8 mouse cellular contexts compared by ENCODE assay signal in the genomic region with DNA sequence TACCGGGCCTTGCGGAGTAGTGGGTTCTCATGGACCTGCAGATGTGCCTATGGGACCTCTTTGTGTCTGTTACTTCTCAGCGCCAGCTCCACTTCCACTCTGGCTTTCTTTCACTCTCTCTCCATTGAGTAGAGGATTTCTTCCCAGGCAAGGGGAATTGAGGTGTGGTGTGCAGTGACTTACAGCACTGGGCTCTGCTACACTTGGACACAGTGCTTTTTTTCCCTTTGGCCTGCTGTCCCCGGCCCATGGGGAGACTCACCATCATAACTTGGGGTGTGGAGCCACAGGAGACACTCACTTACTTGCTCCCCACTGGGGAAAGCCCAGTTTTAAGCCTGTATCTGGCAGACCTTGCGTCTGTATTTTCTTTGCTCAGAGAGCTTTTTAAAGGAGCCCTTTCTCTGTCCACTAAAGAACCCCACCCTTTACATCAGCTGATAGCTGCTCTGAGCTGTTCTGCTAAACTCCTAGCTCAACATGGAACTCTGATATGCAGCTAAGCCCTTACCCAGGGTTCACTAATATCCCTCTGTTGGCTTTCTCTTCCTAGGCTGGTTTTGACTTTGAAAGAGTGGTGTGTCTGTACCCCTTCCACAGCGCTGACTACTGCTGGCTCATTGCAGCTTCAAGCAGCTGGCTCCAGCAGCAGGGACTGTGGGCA. TPM values are rescaled to one million over a fixed set of nuclear protein-coding genes. Genes with fewer than 3 reads are reported as not detected.
A peak's percentile ranks its signal among the peaks of the same experiment; 100 is the strongest.
DNase-seq lines count a peak whose midpoint lies in the region; ATAC-seq lines count a peak whose summit lies in the region.

No protein-coding gene starts in this region.

- H3K4me3 ChIP-seq in heart, embryonic 13.5 days, result peak overlapping the region; percentile 92
- peak overlapping the region; percentile 96 for H3K4me3 ChIP-seq in brown adipose tissue, adult 24 weeks (ENCODE audit: insufficient read depth, low read depth, low read length)
- peak overlapping the region; percentile 14; the same call in 1 of the 2 replicates for H3K4me3 ChIP-seq in hindbrain, embryonic 12.5 days
- no peak overlapping the region for H3K4me3 ChIP-seq in midbrain, embryonic 11.5 days (ENCODE audit: low read depth, low read length)

- H3K27me3 ChIP-seq in heart, embryonic 13.5 days (replicated peaks), result no peaks in the 10 kb centered on the region
- H3K27me3 ChIP-seq in hindbrain, embryonic 12.5 days, result no peaks in the 10 kb centered on the region
- H3K27me3 ChIP-seq in midbrain, embryonic 11.5 days (ENCODE audit: control insufficient read depth, insufficient read depth, low read length), result no peaks in the 10 kb centered on the region

- ATAC-seq in heart, embryonic 13.5 days (ENCODE audit: extremely low read depth, insufficient number of reproducible peaks, low FRiP score, low TSS enrichment), result no peak
- no peak for ATAC-seq in hindbrain, embryonic 12.5 days (ENCODE audit: low FRiP score)
- no peak for ATAC-seq in midbrain, embryonic 11.5 days (ENCODE audit: low FRiP score)

- 70% methylated on average over 6 of the region's 6 CpGs for WGBS in heart, embryonic 13.5 days
- WGBS in hindbrain, embryonic 12.5 days, result 90% methylated on average over 6 of the region's 6 CpGs
- WGBS in midbrain, embryonic 11.5 days, result 92% methylated on average over 6 of the region's 6 CpGs

- H3K4me2 ChIP-seq in heart, embryonic 13.5 days, result peak overlapping the region; percentile 92
- peak overlapping the region; percentile 78 for H3K4me2 ChIP-seq in hindbrain, embryonic 12.5 days (replicated peaks)
- peak overlapping the region; percentile 19; the same call in 1 of the 2 replicates for H3K4me2 ChIP-seq in midbrain, embryonic 11.5 days

- intact Hi-C loops in heart, postnatal 36 days (cut with DNase I), result no loop called here

- H3K36me3 ChIP-seq in heart, embryonic 13.5 days, result peaks cover 43% of the 10 kb centered on the region
- H3K36me3 ChIP-seq in hindbrain, embryonic 12.5 days, result peaks cover 51% of the 10 kb centered on the region
- H3K36me3 ChIP-seq in midbrain, embryonic 11.5 days (ENCODE audit: control insufficient read depth, insufficient read depth, low read length), result peaks cover 10% of the 10 kb centered on the region

- no peak for DNase-seq in heart, postnatal 36 days
- DNase-seq in midbrain, embryonic 11.5 days (ENCODE audit: low spot score, missing footprints), result no peak
- DNase-seq in spleen, adult 18-20 months, result no peak
- no peak for DNase-seq in ovary, postnatal 36 days (ENCODE audit: low spot score)
- DNase-seq in right cerebral cortex, postnatal 14 days, result no peak

- peak overlapping the region; percentile 96 for H3K9ac ChIP-seq in heart, embryonic 13.5 days
- peak overlapping the region; percentile 82; the same call in 1 of the 2 replicates for H3K9ac ChIP-seq in hindbrain, embryonic 12.5 days
- H3K9ac ChIP-seq in midbrain, embryonic 11.5 days (ENCODE audit: low read length), result peak overlapping the region; percentile 83

- no peaks in the 10 kb centered on the region for H3K9me3 ChIP-seq in heart, embryonic 13.5 days
- H3K9me3 ChIP-seq in hindbrain, embryonic 12.5 days (replicated peaks), result no peaks in the 10 kb centered on the region
- H3K9me3 ChIP-seq in midbrain, embryonic 11.5 days (ENCODE audit: control insufficient read depth, low read length), result no peaks in the 10 kb centered on the region

- H3K4me1 ChIP-seq in heart, embryonic 13.5 days, result peaks cover 81% of the 10 kb centered on the region
- H3K4me1 ChIP-seq in brown adipose tissue, adult 24 weeks (ENCODE audit: control insufficient read depth, insufficient read depth, insufficient read length, low read length), result peaks cover 29% of the 10 kb centered on the region
- H3K4me1 ChIP-seq in hindbrain, embryonic 12.5 days, result peaks cover 39% of the 10 kb centered on the region
- H3K4me1 ChIP-seq in midbrain, embryonic 11.5 days (ENCODE audit: control insufficient read depth, insufficient read depth, low read length), result peaks cover 24% of the 10 kb centered on the region

- peak overlapping the region; percentile 78 for H3K27ac ChIP-seq in heart, embryonic 13.5 days (replicated peaks)
- peak overlapping the region; percentile 94 for H3K27ac ChIP-seq in brown adipose tissue, adult 24 weeks (replicated peaks; ENCODE audit: low read depth, low read length)
- no peak overlapping the region for H3K27ac ChIP-seq in hindbrain, embryonic 12.5 days
- H3K27ac ChIP-seq in midbrain, embryonic 11.5 days (ENCODE audit: low read depth, low read length), result no peak overlapping the region

RNA-seq across cellular contexts. Expression of a gene that starts 3.1 kb away (rescaled TPM):
- 70.0 and 72.4 TPM in 2 replicates for polyA plus RNA-seq in heart, embryonic 13.5 days (2015; fragmentation: Nextera tagmentation; extraction: Ambion mirVana)
- 100 to 1,000 TPM; 105 to 151 TPM for total RNA-seq in heart, postnatal 36 days (2021)
- polyA plus RNA-seq in brown adipose tissue, adult 24 weeks (2012; ENCODE audit: insufficient read depth, insufficient read length, missing spikeins), result 39.6 and 42.8 TPM in 2 replicates
- 90.8 and 92.7 TPM in 2 replicates for polyA plus RNA-seq in hindbrain, embryonic 12.5 days (2016; fragmentation: Nextera tagmentation; extraction: Ambion mirVana)
- polyA plus RNA-seq in midbrain, embryonic 11.5 days (2014; fragmentation: Nextera tagmentation; extraction: Ambion mirVana), result 64.1 and 68.2 TPM in 2 replicates

RNA-seq across cellular contexts. Expression of a gene that starts 26.6 kb away (rescaled TPM):
- polyA plus RNA-seq in heart, embryonic 13.5 days (2015; fragmentation: Nextera tagmentation; extraction: Ambion mirVana), result 0.45 and 0.60 TPM in 2 replicates
- 10 to 100 TPM; 10.9 to 11.9 TPM for total RNA-seq in heart, postnatal 36 days (2021)
- polyA plus RNA-seq in brown adipose tissue, adult 24 weeks (2012; ENCODE audit: insufficient read depth, insufficient read length, missing spikeins), result 2.5 and 2.8 TPM in 2 replicates
- 0.48 and 0.61 TPM in 2 replicates for polyA plus RNA-seq in hindbrain, embryonic 12.5 days (2016; fragmentation: Nextera tagmentation; extraction: Ambion mirVana)
- 0.23 and 0.42 TPM in 2 replicates for polyA plus RNA-seq in midbrain, embryonic 11.5 days (2014; fragmentation: Nextera tagmentation; extraction: Ambion mirVana)

RNA-seq across cellular contexts. Expression of a gene that starts 38.1 kb away (rescaled TPM):
- 6.5 and 7.1 TPM in 2 replicates for polyA plus RNA-seq in heart, embryonic 13.5 days (2015; fragmentation: Nextera tagmentation; extraction: Ambion mirVana)
- total RNA-seq in heart, postnatal 36 days (2021), result 10 to 100 TPM; 24.5 to 25.9 TPM
- 9.6 and 9.9 TPM in 2 replicates for polyA plus RNA-seq in brown adipose tissue, adult 24 weeks (2012; ENCODE audit: insufficient read depth, insufficient read length, missing spikeins)
- 14.7 and 15.4 TPM in 2 replicates for polyA plus RNA-seq in hindbrain, embryonic 12.5 days (2016; fragmentation: Nextera tagmentation; extraction: Ambion mirVana)
- polyA plus RNA-seq in midbrain, embryonic 11.5 days (2014; fragmentation: Nextera tagmentation; extraction: Ambion mirVana), result 7.1 and 8.1 TPM in 2 replicates

RNA-seq across cellular contexts. Expression of a gene that starts 43.9 kb away (rescaled TPM):
- 20.7 and 21.2 TPM in 2 replicates for polyA plus RNA-seq in heart, embryonic 13.5 days (2015; fragmentation: Nextera tagmentation; extraction: Ambion mirVana)
- 10 to 100 TPM; 34.5 to 35.3 TPM for total RNA-seq in heart, postnatal 36 days (2021)
- 33.0 and 41.3 TPM in 2 replicates for polyA plus RNA-seq in brown adipose tissue, adult 24 weeks (2012; ENCODE audit: insufficient read depth, insufficient read length, missing spikeins)
- 66.3 and 72.2 TPM in 2 replicates for polyA plus RNA-seq in hindbrain, embryonic 12.5 days (2016; fragmentation: Nextera tagmentation; extraction: Ambion mirVana)
- polyA plus RNA-seq in midbrain, embryonic 11.5 days (2014; fragmentation: Nextera tagmentation; extraction: Ambion mirVana), result 39.1 and 41.0 TPM in 2 replicates

RNA-seq across cellular contexts. Expression of a gene that starts 53.4 kb away (rescaled TPM):
- 0.34 TPM in 1 of 2 replicates, not detected in the other for polyA plus RNA-seq in heart, embryonic 13.5 days (2015; fragmentation: Nextera tagmentation; extraction: Ambion mirVana)
- not detected for total RNA-seq in heart, postnatal 36 days (2021)
- polyA plus RNA-seq in brown adipose tissue, adult 24 weeks (2012; ENCODE audit: insufficient read depth, insufficient read length, missing spikeins), result not detected in 2 replicates
- 1.4 and 1.5 TPM in 2 replicates for polyA plus RNA-seq in hindbrain, embryonic 12.5 days (2016; fragmentation: Nextera tagmentation; extraction: Ambion mirVana)
- polyA plus RNA-seq in midbrain, embryonic 11.5 days (2014; fragmentation: Nextera tagmentation; extraction: Ambion mirVana), result 0.39 and 0.40 TPM in 2 replicates

Comparison
In these comparisons a context has a peak if more than half of its experiments do, and no peak if none do; other contexts are left out.
1. H3K27ac ChIP-seq: peak in heart, embryonic 13.5 days (single experiment) and brown adipose tissue, adult 24 weeks (single experiment); none in hindbrain, embryonic 12.5 days (single experiment) and midbrain, embryonic 11.5 days (single experiment).
2. H3K4me2 ChIP-seq: peak in every context shown above with its lines; median percentile 92 in heart, embryonic 13.5 days; 78 in hindbrain, embryonic 12.5 days; 19 in midbrain, embryonic 11.5 days.
3. Peak in every context shown above with its lines, with median percentiles within 50 percentile points of each other: H3K9ac ChIP-seq.